Mouse (Mus musculus): ENCODE data around the gene Rsph9.

GRCm38 (mm10) chr17:46118423-46118850 is 25.6 kb downstream of the Rsph9 start:
- TF ChIP-seq CTCF (IDR thresholded peaks at IDR 0.05; ENCODE audit: low read depth, low read length) (no peak), GATA1 (IDR thresholded peaks at IDR 0.05; ENCODE audit: borderline replicate concordance, low read length) (no peak), POLR2AphosphoS5 (IDR thresholded peaks at IDR 0.05; ENCODE audit: insufficient replicate concordance, low read depth, low read length) (no peak), GATA2 (IDR thresholded peaks at IDR 0.05; ENCODE audit: borderline replicate concordance, low read depth, low read length) (no peak)

Measured in G1E (cell line).